Mouse (Mus musculus): ENCODE measurements around the gene Rer1. TPM values are rescaled to one million over a fixed set of nuclear protein-coding genes. Genes with fewer than 3 reads are reported as not detected.

Rer1 gene
- polyA plus RNA-seq, 1 experiment from 2014 or later = 120 TPM

DNA sequence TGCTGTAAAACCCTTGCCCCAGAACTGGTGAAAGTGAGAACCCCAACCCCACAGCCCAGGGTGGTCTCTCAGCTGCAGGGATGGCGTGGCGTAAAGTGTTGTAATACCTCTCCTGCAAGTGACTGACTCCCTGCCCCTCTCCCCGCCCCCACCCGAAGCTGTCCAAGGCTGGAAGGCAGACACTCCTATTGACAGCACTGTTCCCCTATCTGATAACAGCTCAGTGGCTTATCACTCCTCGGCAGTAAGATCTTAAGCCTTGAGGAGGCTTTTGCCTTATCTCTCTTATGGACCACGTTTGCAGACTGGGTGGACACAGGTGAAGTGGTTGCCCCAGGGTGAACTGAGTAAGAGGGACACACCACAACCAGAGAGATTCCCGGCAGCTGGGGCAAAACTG is 39.1 kb upstream of the Rer1 start:
- WGBS = 42% methylated on average over 7 of the region's 7 CpGs

GRCm38 (mm10) chr4:155123868-155124534 is 37.8 kb upstream of the Rer1 start:
- ATAC-seq (replicated peaks; ENCODE audit: insufficient number of reproducible peaks, insufficient read depth, low FRiP score, low read depth) = no peak
- Histone ChIP-seq H3K4me3 (no peak overlapping the region), H3K4me2 (no peak overlapping the region), H3K9ac (no peak overlapping the region), H3K4me1 (replicated peaks) (peaks cover 75% of the 10 kb centered on the region), H3K27me3 (no peaks in the 10 kb centered on the region), H3K27ac (no peak overlapping the region), H3K36me3 (no peaks in the 10 kb centered on the region), H3K9me3 (replicated peaks) (no peaks in the 10 kb centered on the region)
- WGBS = 67% methylated on average over 9 of the region's 9 CpGs

More for the DNA sequence above, 39.1 kb upstream of the Rer1 start:
- ATAC-seq (replicated peaks; ENCODE audit: insufficient number of reproducible peaks, insufficient read depth, low FRiP score, low read depth) = no peak
- Histone ChIP-seq H3K9me3 (replicated peaks) (no peaks in the 10 kb centered on the region), H3K4me1 (replicated peaks) (peaks cover 86% of the 10 kb centered on the region), H3K4me3 (no peak overlapping the region), H3K27ac (no peak overlapping the region), H3K36me3 (no peaks in the 10 kb centered on the region), H3K4me2 (no peak overlapping the region), H3K27me3 (no peaks in the 10 kb centered on the region), H3K9ac (no peak overlapping the region)

GRCm38 (mm10) chr4:155122444-155123040 is 36.4 kb upstream of the Rer1 start:
- 12% methylated on average over 16 of the region's 16 CpGs for WGBS
- ATAC-seq (replicated peaks; ENCODE audit: insufficient number of reproducible peaks, insufficient read depth, low FRiP score, low read depth) = peak; percentile 56
- Histone ChIP-seq H3K9ac (no peak overlapping the region), H3K27me3 (no peaks in the 10 kb centered on the region), H3K27ac (peak overlapping the region; percentile 85), H3K4me3 (no peak overlapping the region), H3K36me3 (no peaks in the 10 kb centered on the region), H3K9me3 (replicated peaks) (no peaks in the 10 kb centered on the region), H3K4me1 (replicated peaks) (peaks cover 72% of the 10 kb centered on the region), H3K4me2 (peak overlapping the region; percentile 37)

GRCm38 (mm10) chr4:155121915-155122443 is 35.8 kb upstream of the Rer1 start:
- Histone ChIP-seq H3K9me3 (replicated peaks) (no peaks in the 10 kb centered on the region), H3K36me3 (no peaks in the 10 kb centered on the region), H3K4me3 (no peak overlapping the region), H3K27me3 (no peaks in the 10 kb centered on the region), H3K4me1 (replicated peaks) (peaks cover 69% of the 10 kb centered on the region), H3K4me2 (peak overlapping the region; percentile 37; the same call in 1 of the 2 replicates), H3K27ac (peak overlapping the region; percentile 85), H3K9ac (no peak overlapping the region)
- ATAC-seq (replicated peaks; ENCODE audit: insufficient number of reproducible peaks, insufficient read depth, low FRiP score, low read depth) = no peak
- WGBS = 68% methylated on average over 6 of the region's 6 CpGs

DNA sequence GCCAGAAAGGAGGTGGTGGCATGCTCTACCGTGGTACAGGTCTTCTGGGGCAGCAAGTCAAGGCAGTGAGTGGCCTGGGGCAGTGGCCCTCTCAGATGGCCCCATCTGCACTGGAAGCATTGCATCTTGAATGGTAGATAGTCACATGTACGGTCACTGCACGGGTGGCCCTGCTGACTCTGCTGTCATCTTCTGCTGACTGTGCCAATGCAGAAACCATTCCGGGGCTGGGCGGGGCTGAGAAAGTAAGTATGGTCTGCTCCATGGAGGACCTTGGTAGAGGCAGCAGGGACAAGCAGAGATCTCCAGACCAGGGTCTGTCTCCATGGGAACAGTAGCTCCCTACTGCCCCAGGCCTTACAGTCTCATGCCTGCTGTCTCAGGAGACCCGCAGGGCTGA is 35.0 kb upstream of the Rer1 start:
- no peak overlapping the region for H3K4me2 ChIP-seq
- 73% methylated on average over 6 of the region's 6 CpGs for WGBS
- no peak overlapping the region; the same call in 1 of the 2 replicates for H3K27ac ChIP-seq
- no peak overlapping the region for H3K9ac ChIP-seq
- H3K9me3 ChIP-seq (replicated peaks) = no peaks in the 10 kb centered on the region
- H3K36me3 ChIP-seq = no peaks in the 10 kb centered on the region
- peaks cover 62% of the 10 kb centered on the region for H3K4me1 ChIP-seq (replicated peaks)
- no peaks in the 10 kb centered on the region for H3K27me3 ChIP-seq
- no peak overlapping the region for H3K4me3 ChIP-seq
- no peak for ATAC-seq (replicated peaks; ENCODE audit: insufficient number of reproducible peaks, insufficient read depth, low FRiP score, low read depth)

DNA sequence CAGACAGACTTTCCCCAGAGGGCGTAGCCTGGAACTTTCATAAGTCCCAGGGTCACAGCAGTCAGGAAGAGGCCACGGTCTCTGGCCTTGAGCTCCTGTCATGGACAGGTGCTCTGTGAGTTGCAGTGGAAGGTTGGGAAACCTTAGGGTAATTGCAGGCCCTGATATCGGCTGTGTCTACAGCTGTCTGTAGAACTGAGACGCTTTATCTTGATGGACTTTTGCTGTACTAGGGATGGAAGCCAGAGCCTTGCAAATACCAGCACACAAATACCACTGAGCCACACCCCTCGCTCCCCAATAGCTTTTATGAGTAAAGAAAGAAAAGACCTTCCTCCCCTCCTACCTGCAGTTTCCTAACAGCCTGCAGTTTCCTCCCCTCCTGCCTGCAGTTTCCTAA is 34.4 kb upstream of the Rer1 start:
- H3K27me3 ChIP-seq = no peaks in the 10 kb centered on the region
- H3K9me3 ChIP-seq (replicated peaks) = no peaks in the 10 kb centered on the region
- no peak overlapping the region for H3K4me2 ChIP-seq
- H3K36me3 ChIP-seq = no peaks in the 10 kb centered on the region
- no peak overlapping the region; the same call in 1 of the 2 replicates for H3K9ac ChIP-seq
- ATAC-seq (replicated peaks; ENCODE audit: insufficient number of reproducible peaks, insufficient read depth, low FRiP score, low read depth) = no peak
- no peak overlapping the region for H3K27ac ChIP-seq
- WGBS = 57% methylated on average over 5 of the region's 5 CpGs
- H3K4me1 ChIP-seq (replicated peaks) = peaks cover 55% of the 10 kb centered on the region
- H3K4me3 ChIP-seq = no peak overlapping the region

- Histone ChIP-seq H3K9me3 (replicated peaks) (no peaks in the 10 kb centered on the region), H3K4me3 (no peak overlapping the region), H3K4me2 (no peak overlapping the region), H3K4me1 (replicated peaks) (peaks cover 50% of the 10 kb centered on the region), H3K27me3 (no peaks in the 10 kb centered on the region), H3K9ac (no peak overlapping the region), H3K36me3 (no peaks in the 10 kb centered on the region), H3K27ac (no peak overlapping the region)
- 88% methylated on average over 7 of the region's 7 CpGs for WGBS
- ATAC-seq (replicated peaks; ENCODE audit: insufficient number of reproducible peaks, insufficient read depth, low FRiP score, low read depth) = no peak
These were observed 33.9 kb upstream of the Rer1 start for GRCm38 (mm10) chr4:155120038-155120437.

GRCm38 (mm10) chr4:155118278-155118677 is 32.1 kb upstream of the Rer1 start:
- Histone ChIP-seq H3K4me3 (no peak overlapping the region), H3K27ac (no peak overlapping the region), H3K27me3 (no peaks in the 10 kb centered on the region), H3K36me3 (no peaks in the 10 kb centered on the region), H3K4me2 (no peak overlapping the region), H3K9ac (no peak overlapping the region), H3K4me1 (replicated peaks) (peaks cover 47% of the 10 kb centered on the region), H3K9me3 (replicated peaks) (no peaks in the 10 kb centered on the region)
- WGBS = 94% methylated on average over 10 of the region's 10 CpGs
- no peak for ATAC-seq (replicated peaks; ENCODE audit: insufficient number of reproducible peaks, insufficient read depth, low FRiP score, low read depth)

- 73% methylated on average over 6 of the region's 6 CpGs for WGBS
- Histone ChIP-seq H3K4me3 (no peak overlapping the region), H3K36me3 (no peaks in the 10 kb centered on the region), H3K27me3 (no peaks in the 10 kb centered on the region), H3K9me3 (replicated peaks) (no peaks in the 10 kb centered on the region), H3K4me1 (replicated peaks) (peaks cover 39% of the 10 kb centered on the region), H3K9ac (no peak overlapping the region), H3K27ac (no peak overlapping the region), H3K4me2 (no peak overlapping the region)
- ATAC-seq (replicated peaks; ENCODE audit: insufficient number of reproducible peaks, insufficient read depth, low FRiP score, low read depth) = no peak
These were observed 31.3 kb upstream of the Rer1 start for GRCm38 (mm10) chr4:155117396-155117978.

DNA sequence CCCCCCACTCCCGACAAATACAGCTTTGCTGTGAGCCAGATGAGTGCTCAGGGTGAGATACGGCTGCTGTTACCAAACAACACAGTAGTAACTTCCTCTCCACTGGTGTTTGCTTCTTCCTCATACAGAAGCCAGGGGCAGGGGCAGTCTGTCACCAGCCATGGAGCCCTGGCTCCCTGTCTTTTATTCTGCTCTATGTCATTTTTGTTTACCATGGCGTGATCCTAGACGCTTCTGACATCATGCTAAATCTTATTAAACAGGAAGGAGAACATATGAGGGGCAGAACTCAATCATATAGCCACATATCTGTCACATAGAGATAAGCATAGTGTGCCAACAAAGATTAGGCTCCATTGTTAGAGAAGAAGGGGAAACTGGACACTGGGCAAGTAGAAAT is 30.4 kb upstream of the Rer1 start:
- Histone ChIP-seq H3K9ac (no peak overlapping the region), H3K27ac (no peak overlapping the region), H3K4me2 (no peak overlapping the region), H3K4me3 (no peak overlapping the region), H3K9me3 (replicated peaks) (no peaks in the 10 kb centered on the region), H3K36me3 (no peaks in the 10 kb centered on the region), H3K27me3 (no peaks in the 10 kb centered on the region), H3K4me1 (replicated peaks) (peaks cover 32% of the 10 kb centered on the region)
- ATAC-seq (replicated peaks; ENCODE audit: insufficient number of reproducible peaks, insufficient read depth, low FRiP score, low read depth) = no peak
- 74% methylated on average over 4 of the region's 4 CpGs for WGBS

- no peak for ATAC-seq (replicated peaks; ENCODE audit: insufficient number of reproducible peaks, insufficient read depth, low FRiP score, low read depth)
- no peaks in the 10 kb centered on the region for H3K9me3 ChIP-seq (replicated peaks)
- 60% methylated on average over 8 of the region's 8 CpGs for WGBS
These were observed 27.7 kb upstream of the Rer1 start for GRCm38 (mm10) chr4:155113766-155114410.

More at GRCm38 (mm10) chr4:155113766-155114410, 27.7 kb upstream of the Rer1 start:
- no peak overlapping the region for H3K4me2 ChIP-seq
- H3K27me3 ChIP-seq = no peaks in the 10 kb centered on the region
- peaks cover 18% of the 10 kb centered on the region for H3K4me1 ChIP-seq (replicated peaks)
- H3K36me3 ChIP-seq = no peaks in the 10 kb centered on the region
- no peak overlapping the region for H3K9ac ChIP-seq
- H3K4me3 ChIP-seq = no peak overlapping the region
- 0 out of 2 replicates have a peak overlapping the region, but pooled peaks have one; percentile 9 for H3K27ac ChIP-seq
